Mouse (Mus musculus) C2C12 (cell line): ENCODE data around the gene Gm4491. TPM values are rescaled to one million over a fixed set of nuclear protein-coding genes. Genes with fewer than 3 reads are reported as not detected.

Source experiments
- H3K27me3 ChIP-seq: one replicate; pipeline ENCODE4 v1.6.1; 2011; ENCODE audit not compliant: control insufficient read depth, insufficient read depth, insufficient read length
- H3K36me3 ChIP-seq: one replicate; pipeline ENCODE4 v1.6.1; 2011; ENCODE audit not compliant: control insufficient read depth, insufficient read depth
- H3K4me3 ChIP-seq: one replicate; pipeline ENCODE4 v1.5.1; 2011; ENCODE audit warnings: mild to moderate bottlenecking, control low read depth; ENCODE audit not compliant: poor library complexity, insufficient read depth, severe bottlenecking
- H3K79me2 ChIP-seq: one replicate; pipeline ENCODE4 v1.6.1; 2011; ENCODE audit not compliant: control insufficient read depth, insufficient read depth
- H3K79me3 ChIP-seq: one replicate; pipeline ENCODE4 v1.6.1; 2011; ENCODE audit warnings: low read depth, control low read depth
- H3ac ChIP-seq: one replicate; pipeline ENCODE3; 2011; ENCODE audit warnings: low read depth; ENCODE audit not compliant: control insufficient read depth, insufficient read length
- CEBPB ChIP-seq: IDR thresholded peaks from one replicate; pipeline ENCODE4 v1.6.1; 2011; ENCODE audit warnings: low read depth, mild to moderate bottlenecking, control low read depth, moderate library complexity
- CTCF ChIP-seq: IDR thresholded peaks from one replicate; pipeline ENCODE4 v1.5.1; 2011; ENCODE audit not compliant: control insufficient read depth, insufficient read depth, insufficient read length
- FOSL1 ChIP-seq: IDR thresholded peaks from one replicate; pipeline ENCODE4 v1.8.0; 2011; ENCODE audit warnings: mild to moderate bottlenecking, low read length; ENCODE audit not compliant: poor library complexity, insufficient read depth, severe bottlenecking
- MAX ChIP-seq: IDR thresholded peaks from one replicate; pipeline ENCODE4 v1.6.1; 2011; ENCODE audit warnings: mild to moderate bottlenecking, control low read depth
- MYOD1 ChIP-seq: IDR thresholded peaks from one replicate; pipeline ENCODE4 v1.6.1; 2011; ENCODE audit warnings: low read depth; ENCODE audit not compliant: control insufficient read depth, insufficient read length
- MYOG ChIP-seq: IDR thresholded peaks from one replicate; pipeline ENCODE4 v1.6.1; 2011; ENCODE audit not compliant: control insufficient read depth, insufficient read length; ENCODE audit errors: extremely low read depth
- USF1 ChIP-seq: IDR thresholded peaks from one replicate; pipeline ENCODE4 v1.6.1; 2011; ENCODE audit warnings: low read depth, mild to moderate bottlenecking, control low read depth, moderate library complexity
- polyA plus RNA-seq: library from polyadenylated mRNA; unstranded; fragments of >200 nt; fragmentation: generic; extraction: Trizol; gene quantifications from one replicate; pipeline ENCODE4 v1.2.1, GENCODE M21; 2012; ENCODE audit warnings: missing spikeins

The Gm4491 gene
- polyA plus RNA-seq, 1 experiment, result not detected

DNA sequence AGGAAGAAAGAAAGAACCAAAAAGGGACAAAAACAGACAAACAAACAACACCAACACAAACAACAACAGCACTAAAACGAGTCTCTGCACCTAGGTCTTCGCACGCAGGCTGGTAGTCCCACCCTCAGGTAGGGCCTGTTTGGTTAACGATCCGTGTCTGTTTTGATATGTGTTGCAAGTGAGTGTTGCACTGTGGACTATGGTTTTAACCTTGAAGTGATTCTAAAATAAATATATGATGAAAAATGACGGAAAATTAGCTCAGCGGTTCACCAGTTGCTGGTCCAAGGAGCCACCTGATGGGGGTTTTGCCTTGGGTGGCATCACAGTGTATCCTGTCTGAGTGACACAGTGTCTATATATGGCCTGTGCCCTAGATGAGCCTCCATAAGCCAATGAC is 14.1 kb downstream of the Gm4491 start:
- no peak overlapping the region for H3K4me3 ChIP-seq
- no peaks in the 10 kb centered on the region for H3K36me3 ChIP-seq
- no peaks in the 10 kb centered on the region for H3K79me3 ChIP-seq
- H3K27me3 ChIP-seq, result peaks cover 41% of the 10 kb centered on the region
- H3K79me2 ChIP-seq, result no peaks in the 10 kb centered on the region
- no peak overlapping the region for H3ac ChIP-seq
- TF ChIP-seq CTCF (no peak), MYOD1 (no peak), USF1 (no peak), FOSL1 (no peak), CEBPB (no peak), MYOG (no peak), MAX (no peak)

DNA sequence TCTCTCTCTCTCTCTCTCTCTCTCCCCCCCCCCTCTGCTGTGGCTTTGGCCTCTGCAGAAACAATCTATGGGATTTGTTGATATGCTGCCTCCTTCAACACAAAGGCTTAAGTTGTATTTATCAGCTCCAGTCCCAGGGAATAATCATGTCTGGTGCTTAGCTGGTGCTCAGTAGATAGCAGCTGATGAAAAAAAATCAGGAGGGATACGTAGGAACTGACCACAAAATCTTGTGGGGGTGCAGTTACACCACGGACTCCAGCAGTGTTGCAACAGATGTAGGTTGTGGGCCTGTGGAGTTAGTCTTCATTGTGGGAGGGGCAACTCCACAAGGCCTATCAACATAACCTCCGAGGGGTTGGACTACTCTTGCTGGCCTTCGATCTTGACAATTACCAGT is 19.8 kb downstream of the Gm4491 start:
- Histone ChIP-seq H3K79me2 (no peaks in the 10 kb centered on the region), H3ac (no peak overlapping the region), H3K27me3 (no peaks in the 10 kb centered on the region), H3K4me3 (no peak overlapping the region), H3K36me3 (no peaks in the 10 kb centered on the region), H3K79me3 (no peaks in the 10 kb centered on the region)
- TF ChIP-seq USF1, result no peak
- TF ChIP-seq MYOG, result no peak
- no peak for TF ChIP-seq MAX
- no peak for TF ChIP-seq FOSL1
- no peak for TF ChIP-seq CEBPB
- TF ChIP-seq CTCF, result no peak

DNA sequence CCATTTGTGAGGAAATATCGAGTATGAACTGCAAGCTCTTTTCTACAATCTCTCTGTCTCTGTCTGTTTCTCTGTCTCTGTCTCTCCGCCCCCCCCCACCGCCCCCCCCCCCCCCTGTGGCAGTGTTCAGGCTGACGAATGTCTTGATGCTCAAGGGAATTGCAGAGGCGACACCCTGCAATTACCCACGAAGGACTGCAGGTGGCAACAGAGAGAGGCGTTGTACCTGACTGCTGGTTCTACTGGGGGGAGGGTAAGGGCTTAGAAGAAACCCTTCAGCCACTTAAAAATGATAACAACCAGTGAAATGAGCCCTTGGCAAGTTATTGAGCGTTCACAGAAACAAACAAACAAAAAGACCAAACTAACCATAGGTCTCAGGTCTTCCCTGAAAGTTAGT is 22.7 kb downstream of the Gm4491 start:
- no peak overlapping the region for H3K4me3 ChIP-seq

DNA sequence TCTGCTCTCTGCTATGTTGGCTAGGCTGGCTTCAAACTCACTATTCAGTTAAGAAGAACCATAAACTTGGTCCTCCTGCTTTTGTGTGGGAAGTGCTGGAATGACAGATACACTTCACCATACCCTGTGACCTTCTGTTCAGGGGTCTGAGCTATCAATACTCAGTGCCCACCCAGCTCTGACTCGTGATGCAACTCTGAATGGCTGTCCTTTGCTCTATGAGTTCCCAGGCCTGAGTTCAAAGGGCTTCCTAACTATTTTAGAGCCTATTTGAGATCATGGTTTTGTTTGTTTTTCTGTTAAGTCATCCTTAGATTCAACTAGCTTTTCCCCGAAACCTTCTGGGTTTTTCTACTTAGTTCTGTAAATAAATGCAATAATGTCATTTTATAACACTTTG is 25.7 kb downstream of the Gm4491 start:
- Histone ChIP-seq H3K79me2 (no peaks in the 10 kb centered on the region), H3K36me3 (no peaks in the 10 kb centered on the region), H3K79me3 (no peaks in the 10 kb centered on the region), H3K27me3 (no peaks in the 10 kb centered on the region), H3K4me3 (no peak overlapping the region), H3ac (no peak overlapping the region)
- TF ChIP-seq MYOD1, result no peak
- no peak for TF ChIP-seq MYOG
- TF ChIP-seq MAX, result no peak
- no peak for TF ChIP-seq USF1
- TF ChIP-seq CTCF, result no peak
- no peak for TF ChIP-seq CEBPB
- TF ChIP-seq FOSL1, result no peak

More for the DNA sequence above, 22.7 kb downstream of the Gm4491 start:
- H3K79me3 ChIP-seq, result no peaks in the 10 kb centered on the region
- TF ChIP-seq FOSL1 (no peak), CTCF (peak; percentile 24)
- H3K79me2 ChIP-seq, result no peaks in the 10 kb centered on the region
- no peaks in the 10 kb centered on the region for H3K27me3 ChIP-seq
- no peak overlapping the region for H3ac ChIP-seq
- no peaks in the 10 kb centered on the region for H3K36me3 ChIP-seq

DNA sequence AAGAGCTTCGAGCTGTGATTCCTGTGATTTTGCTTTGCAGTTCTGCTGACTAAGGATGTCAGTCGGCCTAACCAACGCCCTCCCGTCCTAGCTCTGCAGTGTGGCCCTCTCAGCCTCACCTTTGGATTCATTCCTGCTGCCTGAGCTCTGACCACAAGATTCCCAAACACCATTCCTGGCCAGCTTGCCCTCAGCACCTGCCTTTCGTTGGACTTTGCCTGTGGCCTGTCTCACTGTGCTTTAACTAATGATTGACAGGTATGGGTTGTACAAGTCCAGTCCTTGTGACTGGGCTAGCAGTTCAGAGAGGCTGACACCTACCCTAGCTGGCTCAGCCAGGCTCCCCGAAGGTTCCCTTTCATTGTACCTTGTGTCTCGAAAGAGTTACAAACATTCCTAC is 26.6 kb downstream of the Gm4491 start:
- no peaks in the 10 kb centered on the region for H3K79me3 ChIP-seq
- H3K79me2 ChIP-seq, result no peaks in the 10 kb centered on the region
- H3K27me3 ChIP-seq, result no peaks in the 10 kb centered on the region
- TF ChIP-seq USF1 (no peak), MYOG (no peak), FOSL1 (no peak), MYOD1 (no peak)
- no peak overlapping the region for H3ac ChIP-seq
- no peak overlapping the region for H3K4me3 ChIP-seq
- no peaks in the 10 kb centered on the region for H3K36me3 ChIP-seq

DNA sequence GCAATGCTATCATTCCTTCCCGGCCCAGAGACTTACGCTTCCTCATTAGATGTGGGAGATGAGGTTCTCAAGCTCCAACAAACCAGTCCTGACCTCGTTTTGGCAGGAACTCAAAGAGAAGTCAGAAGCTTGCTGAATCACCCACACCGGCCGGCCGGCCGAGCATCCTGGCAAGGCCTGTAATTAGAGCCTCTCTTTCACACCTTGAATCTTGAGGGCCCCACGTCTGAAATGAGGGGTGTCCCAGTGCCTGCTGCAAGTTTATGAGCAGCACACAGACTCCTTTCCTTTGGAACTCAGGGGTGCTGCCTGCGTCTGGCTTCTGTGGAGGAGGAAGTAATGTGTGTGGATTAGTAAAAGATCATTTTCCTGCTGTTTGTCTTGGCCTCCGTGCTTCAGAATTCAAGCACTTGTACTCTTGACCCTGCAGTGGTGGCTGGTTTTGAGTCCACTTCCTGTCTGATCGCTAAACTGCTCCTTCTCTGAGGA is 31.5 kb downstream of the Gm4491 start:
- Histone ChIP-seq H3K79me3 (no peaks in the 10 kb centered on the region), H3K4me3 (no peak overlapping the region), H3K36me3 (no peaks in the 10 kb centered on the region), H3K27me3 (no peaks in the 10 kb centered on the region), H3ac (no peak overlapping the region), H3K79me2 (no peaks in the 10 kb centered on the region)
- TF ChIP-seq MYOG, result no peak
- TF ChIP-seq FOSL1, result no peak
- no peak for TF ChIP-seq USF1
- TF ChIP-seq MYOD1, result no peak
- no peak for TF ChIP-seq CTCF
